Mouse (Mus musculus) forebrain, embryonic 11.5 days (tissue): ENCODE data around the gene Zfp503. TPM values are rescaled to one million over a fixed set of nuclear protein-coding genes. Genes with fewer than 3 reads are reported as not detected.

Source experiments
- ATAC-seq: fragments of 200-750 bp; cut with Nextera tagmentation; replicated peaks from 2 replicates; pipeline ENCODE4 v1.8.0; 2017; ENCODE audit warnings: moderate TSS enrichment; ENCODE audit not compliant: low FRiP score
- DNase-seq: peaks from one replicate; pipeline ENCODE4 v3.0.0-alpha.2; 2017; ENCODE audit warnings: low spot score
- H3K27ac ChIP-seq: fragments of 300-500 bp; sonication (generic); 2 replicates; pipeline ENCODE4 v1.5.1; 2014; ENCODE audit warnings: low read depth, low read length
- H3K27me3 ChIP-seq: fragments of 300-500 bp; sonication (generic); 2 replicates; pipeline ENCODE4 v1.6.1; 2014; ENCODE audit warnings: mild to moderate bottlenecking, low read length, mixed read lengths; ENCODE audit not compliant: control insufficient read depth, insufficient read depth
- H3K36me3 ChIP-seq: fragments of 300-500 bp; sonication (generic); 2 replicates; pipeline ENCODE4 v1.6.1; 2014; ENCODE audit warnings: mild to moderate bottlenecking, low read length, moderate library complexity, mixed read lengths; ENCODE audit not compliant: control insufficient read depth, insufficient read depth
- H3K4me1 ChIP-seq: fragments of 300-500 bp; sonication (generic); replicated peaks from 2 replicates; pipeline ENCODE4 v1.6.1; 2014; ENCODE audit warnings: low read length, mixed read lengths; ENCODE audit not compliant: control insufficient read depth, insufficient read depth
- H3K4me2 ChIP-seq: fragments of 300-500 bp; sonication (generic); 2 replicates; pipeline ENCODE4 v1.6.1; 2014; ENCODE audit warnings: low read depth, mild to moderate bottlenecking, low read length, moderate library complexity, mixed read lengths; ENCODE audit not compliant: severe bottlenecking
- H3K4me3 ChIP-seq: fragments of 300-500 bp; sonication (generic); 2 replicates; pipeline ENCODE4 v1.5.1; 2014; ENCODE audit warnings: low read depth, low read length
- H3K9ac ChIP-seq: fragments of 300-500 bp; sonication (generic); 2 replicates; pipeline ENCODE4 v1.6.1; 2014; ENCODE audit warnings: low read length
- H3K9me3 ChIP-seq: fragments of 300-500 bp; sonication (generic); 2 replicates; pipeline ENCODE4 v1.6.1; 2016; ENCODE audit warnings: low read length, mixed read lengths; ENCODE audit not compliant: control insufficient read depth
- WGBS: fragments of 180-500 bp; shearing (Covaris S2); extraction: QIAGEN DNeasy Blood & Tissue Kit; methylation state at CpG from one replicate; pipeline ENCODE4 v1.1.7; 2014; 5-methylcytosine and 5-hydroxymethylcytosine counted together
- polyA plus RNA-seq: library from polyadenylated mRNA; unstranded; fragments of >200 nt; fragmentation: Nextera tagmentation; extraction: Ambion mirVana; gene quantifications from 2 replicates; pipeline ENCODE4 v1.2.1, GENCODE M21; 2014

Zfp503 gene
- polyA plus RNA-seq, 1 experiment from 2014 or later = 6.6 TPM

GRCm38 (mm10) chr14:22019252-22019948 is 30.0 kb upstream of the Zfp503 start, which contains the start of gene Lrmda:
Gene Lrmda (plus strand): TSS chr14:22019712.
- H3K27ac ChIP-seq = no peak within 1 kb of the TSS
- ATAC-seq = no peak
- DNase-seq = peak; percentile 65
- H3K4me1 ChIP-seq = peaks cover 6% of the 10 kb centered on the region
- no peaks in the 10 kb centered on the region for H3K9me3 ChIP-seq
- WGBS = 4% methylated on average over 33 of the region's 33 CpGs
- peak within 1 kb of the TSS; percentile 65 for H3K4me2 ChIP-seq
- H3K27me3 ChIP-seq = peaks cover 36% of the 10 kb centered on the region
- no peaks in the 10 kb centered on the region for H3K36me3 ChIP-seq
- peak within 1 kb of the TSS; percentile 29 for H3K4me3 ChIP-seq
- peak within 1 kb of the TSS; percentile 37; the same call in 1 of the 2 replicates for H3K9ac ChIP-seq

- H3K9me3 ChIP-seq = no peaks in the 10 kb centered on the region
- no peaks in the 10 kb centered on the region for H3K36me3 ChIP-seq
- peaks cover 36% of the 10 kb centered on the region for H3K27me3 ChIP-seq
- H3K9ac ChIP-seq = no peak overlapping the region
- H3K4me1 ChIP-seq = peaks cover 6% of the 10 kb centered on the region
- no peak for DNase-seq
- no peak overlapping the region for H3K27ac ChIP-seq
- no peak overlapping the region for H3K4me3 ChIP-seq
- H3K4me2 ChIP-seq = no peak overlapping the region
- no peak for ATAC-seq
- 82% methylated on average over 5 of the region's 5 CpGs for WGBS
These were observed 27.6 kb upstream of the Zfp503 start for GRCm38 (mm10) chr14:22017011-22017410.

- ATAC-seq = no peak
- Histone ChIP-seq H3K27ac (no peak overlapping the region), H3K27me3 (peaks cover 27% of the 10 kb centered on the region), H3K36me3 (no peaks in the 10 kb centered on the region), H3K4me3 (no peak overlapping the region), H3K9ac (no peak overlapping the region), H3K4me1 (peaks cover 4% of the 10 kb centered on the region), H3K9me3 (no peaks in the 10 kb centered on the region), H3K4me2 (no peak overlapping the region)
- WGBS = 72% methylated on average over 4 of the region's 4 CpGs
- DNase-seq = no peak
These were observed 25.4 kb upstream of the Zfp503 start for GRCm38 (mm10) chr14:22014781-22015180.

DNA sequence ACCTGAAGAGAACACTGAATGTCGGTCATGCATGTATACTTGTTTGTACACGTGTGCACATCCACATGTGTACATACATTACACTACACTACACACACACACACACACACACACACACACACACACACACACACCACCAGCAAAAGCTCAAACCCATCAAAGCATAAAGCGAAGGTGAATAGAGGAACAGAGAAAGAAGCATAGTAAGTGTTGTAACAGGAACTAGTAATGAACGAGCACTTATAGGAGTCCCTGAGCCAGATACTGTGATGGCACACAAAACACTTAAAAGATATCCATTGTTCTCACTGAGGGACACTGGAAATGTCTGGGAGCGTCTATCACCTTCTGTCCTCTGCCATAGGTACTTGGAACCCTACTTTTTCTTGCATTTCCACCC is 24.9 kb upstream of the Zfp503 start:
- Histone ChIP-seq H3K4me3 (no peak overlapping the region), H3K4me1 (peaks cover under 1% of the 10 kb centered on the region), H3K36me3 (no peaks in the 10 kb centered on the region), H3K9ac (no peak overlapping the region), H3K27ac (no peak overlapping the region), H3K4me2 (no peak overlapping the region), H3K27me3 (peaks cover 23% of the 10 kb centered on the region), H3K9me3 (no peaks in the 10 kb centered on the region)
- WGBS = 86% methylated on average over 5 of the region's 5 CpGs
- no peak for DNase-seq
- no peak for ATAC-seq

DNA sequence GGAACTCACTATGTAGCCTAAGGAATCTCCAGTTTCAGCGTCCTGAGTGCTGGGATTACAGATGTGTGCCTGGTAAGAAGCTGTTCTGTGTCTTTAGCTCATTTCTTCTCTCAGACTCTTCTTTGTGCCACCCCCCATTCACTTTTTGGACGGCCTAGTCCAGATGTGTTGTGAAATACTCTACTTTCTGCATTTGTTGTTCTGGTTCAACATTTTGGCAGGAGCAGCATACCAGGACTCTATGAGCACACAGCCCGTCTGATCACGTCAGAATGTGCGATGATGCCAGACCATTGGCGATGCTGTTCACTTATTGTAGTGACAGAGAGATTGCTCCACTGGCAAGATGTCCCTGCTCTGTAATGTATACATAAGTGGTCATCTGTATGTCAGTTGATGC is 17.6 kb upstream of the Zfp503 start:
- H3K4me1 ChIP-seq = peaks cover 3% of the 10 kb centered on the region; the same call in 1 of the 2 replicates
- DNase-seq (no peak), ATAC-seq (no peak)
- no peak overlapping the region for H3K4me3 ChIP-seq
- H3K9me3 ChIP-seq = no peaks in the 10 kb centered on the region
- no peak overlapping the region for H3K9ac ChIP-seq
- WGBS = 86% methylated on average over 6 of the region's 6 CpGs
- H3K27me3 ChIP-seq = peaks cover 16% of the 10 kb centered on the region
- no peaks in the 10 kb centered on the region for H3K36me3 ChIP-seq
- no peak overlapping the region for H3K27ac ChIP-seq
- H3K4me2 ChIP-seq = no peak overlapping the region

DNA sequence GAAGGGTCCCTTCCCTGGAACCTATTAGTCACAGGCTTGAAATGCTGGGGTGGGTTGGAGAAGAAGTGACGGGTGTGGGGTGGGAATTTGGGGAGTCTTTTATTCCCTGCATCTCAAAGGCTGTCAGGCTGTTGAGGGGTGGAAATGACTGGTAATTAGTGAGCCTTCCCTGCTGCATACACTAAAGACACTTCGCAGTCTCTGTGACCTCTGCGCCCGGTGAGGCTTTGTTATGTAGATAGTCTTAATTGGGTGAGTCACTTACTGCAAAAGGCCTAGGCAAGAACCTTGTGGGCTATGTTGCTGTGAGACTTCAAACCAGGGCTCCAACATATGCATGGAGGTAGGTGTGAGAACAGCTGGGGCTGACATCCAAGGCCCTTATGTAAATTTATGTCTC is 15.5 kb upstream of the Zfp503 start:
- WGBS = 13% methylated on average over 4 of the region's 4 CpGs
- no peak overlapping the region for H3K4me3 ChIP-seq
- DNase-seq = peak; percentile 61
- no peak overlapping the region for H3K27ac ChIP-seq
- peak; percentile 65 for ATAC-seq
- H3K36me3 ChIP-seq = no peaks in the 10 kb centered on the region
- peaks cover 16% of the 10 kb centered on the region for H3K27me3 ChIP-seq
- no peak overlapping the region for H3K9ac ChIP-seq
- H3K9me3 ChIP-seq = no peaks in the 10 kb centered on the region
- no peak overlapping the region for H3K4me2 ChIP-seq
- H3K4me1 ChIP-seq = peaks cover 3% of the 10 kb centered on the region; the same call in 1 of the 2 replicates

DNA sequence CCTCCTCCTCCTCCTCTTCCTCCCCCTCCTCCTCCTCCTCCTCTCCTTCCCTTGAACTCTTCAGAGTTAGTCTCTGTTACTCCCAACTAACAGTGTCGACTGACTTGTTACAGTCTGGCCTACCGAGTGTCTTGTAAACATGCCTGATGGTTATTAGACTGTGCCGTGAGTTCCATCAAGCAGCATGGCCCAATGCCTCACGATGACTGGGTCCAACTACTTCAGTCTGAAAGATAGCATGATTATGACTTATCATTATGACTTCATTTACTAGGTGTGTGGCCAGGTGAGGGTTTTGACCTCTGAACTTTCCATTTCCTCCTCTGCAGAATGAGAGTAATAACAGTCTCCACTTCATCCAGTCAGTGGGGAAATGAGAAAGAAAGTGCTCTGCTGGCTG is 14.2 kb upstream of the Zfp503 start:
- no peaks in the 10 kb centered on the region for H3K9me3 ChIP-seq
- no peak overlapping the region for H3K27ac ChIP-seq
- WGBS = 88% methylated on average over 4 of the region's 4 CpGs
- ATAC-seq (no peak), DNase-seq (no peak)
- no peak overlapping the region for H3K4me2 ChIP-seq
- no peak overlapping the region for H3K9ac ChIP-seq
- peaks cover 16% of the 10 kb centered on the region for H3K27me3 ChIP-seq
- H3K4me1 ChIP-seq = peaks cover 3% of the 10 kb centered on the region; the same call in 1 of the 2 replicates
- H3K4me3 ChIP-seq = no peak overlapping the region
- H3K36me3 ChIP-seq = no peaks in the 10 kb centered on the region

GRCm38 (mm10) chr14:22003231-22003630 is 13.8 kb upstream of the Zfp503 start:
- H3K9ac ChIP-seq = no peak overlapping the region
- no peak overlapping the region for H3K4me3 ChIP-seq
- ATAC-seq = no peak
- H3K36me3 ChIP-seq = no peaks in the 10 kb centered on the region
- H3K9me3 ChIP-seq = no peaks in the 10 kb centered on the region
- peaks cover 3% of the 10 kb centered on the region; the same call in 1 of the 2 replicates for H3K4me1 ChIP-seq
- H3K27me3 ChIP-seq = peaks cover 16% of the 10 kb centered on the region
- no peak overlapping the region for H3K4me2 ChIP-seq
- DNase-seq = no peak
- H3K27ac ChIP-seq = no peak overlapping the region
- 84% methylated on average over 1 of the region's 1 CpGs for WGBS

- ATAC-seq = no peak
- 92% methylated on average over 4 of the region's 4 CpGs for WGBS
- no peak overlapping the region for H3K9ac ChIP-seq
- H3K4me2 ChIP-seq = no peak overlapping the region
- H3K27me3 ChIP-seq = peaks cover 17% of the 10 kb centered on the region
- H3K36me3 ChIP-seq = no peaks in the 10 kb centered on the region
- H3K4me3 ChIP-seq = no peak overlapping the region
- no peaks in the 10 kb centered on the region; the same call in 1 of the 2 replicates for H3K4me1 ChIP-seq
- no peaks in the 10 kb centered on the region for H3K9me3 ChIP-seq
- H3K27ac ChIP-seq = no peak overlapping the region
- no peak for DNase-seq
These were observed 10.2 kb upstream of the Zfp503 start for GRCm38 (mm10) chr14:21999588-21999987.
